Mouse (Mus musculus) MEL (cell line): Measurements from ENCODE around the gene Ndufs1. TPM values are rescaled to one million over a fixed set of nuclear protein-coding genes. Genes with fewer than 3 reads are reported as not detected.

Experiments used
- DNase-seq: peaks from one replicate; pipeline ENCODE4 v3.0.0; 2011; ENCODE audit warnings: low read depth, low spot score
- H3K27ac ChIP-seq: 2 replicates; pipeline ENCODE4 v1.5.1; 2012; ENCODE audit warnings: low read depth, mild to moderate bottlenecking, control low read depth, low read length, moderate library complexity; ENCODE audit not compliant: control insufficient read depth
- H3K27me3 ChIP-seq, 2 experiments: fragments of 150-350 bp in 1 of 2; sonication (generic) in 1 of 2; 2 replicates each; pipeline ENCODE4 v1.6.1; 2012; ENCODE audit warnings: low read length in 2 of 2, mild to moderate bottlenecking in 2 of 2, improper control_type of control experiment in 1 of 2, moderate library complexity in 1 of 2; ENCODE audit not compliant: insufficient read depth in 2 of 2, control insufficient read depth in 1 of 2
- H3K36me3 ChIP-seq, 2 experiments: 2 replicates each; pipeline ENCODE4 v1.6.1; 2012 to 2014; ENCODE audit warnings: low read length in 2 of 2, improper control_type of control experiment in 1 of 2, inconsistent platforms in 1 of 2, mild to moderate bottlenecking in 1 of 2; ENCODE audit not compliant: insufficient read depth in 2 of 2, control insufficient read depth in 1 of 2
- H3K4me1 ChIP-seq, 2 experiments: fragments of 150-350 bp in 1 of 2; sonication (generic) in 1 of 2; 2 replicates each; pipeline ENCODE4 v1.6.1; 2012; ENCODE audit warnings: low read length in 2 of 2, improper control_type of control experiment in 1 of 2, mild to moderate bottlenecking in 1 of 2; ENCODE audit not compliant: insufficient read depth in 2 of 2, control insufficient read depth in 1 of 2
- H3K4me3 ChIP-seq, 2 experiments: fragments of 150-350 bp in 1 of 2; sonication (generic) in 1 of 2; 2 replicates each; pipeline ENCODE4 v1.5.1; 2012; ENCODE audit warnings: low read depth in 2 of 2, low read length in 2 of 2, mild to moderate bottlenecking in 2 of 2, moderate library complexity in 2 of 2, control low read depth in 1 of 2, improper control_type of control experiment in 1 of 2; ENCODE audit not compliant: control insufficient read depth in 1 of 2, insufficient read depth in 1 of 2
- H3K79me2 ChIP-seq: 2 replicates; pipeline ENCODE4 v1.6.1; 2012; ENCODE audit warnings: mild to moderate bottlenecking, low read length, moderate library complexity; ENCODE audit not compliant: control insufficient read depth, poor library complexity, insufficient read depth
- H3K9ac ChIP-seq: 2 replicates; pipeline ENCODE4 v1.6.1; 2012; ENCODE audit warnings: low read depth, mild to moderate bottlenecking, control low read depth, low read length, moderate library complexity; ENCODE audit not compliant: control insufficient read depth, poor library complexity, severe bottlenecking
- H3K9me3 ChIP-seq: fragments of 150-350 bp; sonication (generic); replicated peaks from 2 replicates; pipeline ENCODE4 v1.6.1; 2012; ENCODE audit warnings: mild to moderate bottlenecking, low read length, improper control_type of control experiment, moderate library complexity; ENCODE audit not compliant: insufficient read depth
- BHLHE40 ChIP-seq: IDR thresholded peaks from 2 replicates; pipeline ENCODE4 v1.6.1; 2012; ENCODE audit warnings: low read depth, mild to moderate bottlenecking, inconsistent platforms, low read length, improper control_type of control experiment, borderline replicate concordance
- EP300 ChIP-seq, 2 experiments: IDR thresholded peaks; 2 replicates each; pipeline ENCODE4 v1.6.1; 2011; ENCODE audit warnings: improper control_type of control experiment in 2 of 2, low read length in 2 of 2, low read depth in 1 of 2, mild to moderate bottlenecking in 1 of 2
- ETS1 ChIP-seq: IDR thresholded peaks from 2 replicates; pipeline ENCODE4 v1.6.1; 2012; ENCODE audit warnings: low read depth, mild to moderate bottlenecking, inconsistent platforms, low read length, improper control_type of control experiment, moderate library complexity
- GABPA ChIP-seq: IDR thresholded peaks from 2 replicates; pipeline ENCODE4 v1.6.1; 2012; ENCODE audit warnings: low read depth, mild to moderate bottlenecking, inconsistent platforms, low read length, improper control_type of control experiment, moderate library complexity
- GATA1 ChIP-seq: IDR thresholded peaks from 2 replicates; pipeline ENCODE4 v1.6.1; 2011; ENCODE audit warnings: low read depth, low read length, improper control_type of control experiment
- MAX ChIP-seq: IDR thresholded peaks from 2 replicates; pipeline ENCODE4 v1.6.1; 2011; ENCODE audit warnings: low read length, improper control_type of control experiment
- MAZ ChIP-seq: IDR thresholded peaks from 2 replicates; pipeline ENCODE4 v1.6.1; 2012; ENCODE audit warnings: low read depth, mild to moderate bottlenecking, inconsistent platforms, low read length, improper control_type of control experiment
- MEF2A ChIP-seq: IDR thresholded peaks from 2 replicates; pipeline ENCODE4 v1.6.1; 2014; ENCODE audit warnings: low read depth, mild to moderate bottlenecking, inconsistent platforms, low read length, improper control_type of control experiment; ENCODE audit not compliant: poor library complexity, insufficient replicate concordance, severe bottlenecking; ENCODE audit errors: extremely low read depth
- MXI1 ChIP-seq: IDR thresholded peaks from 2 replicates; pipeline ENCODE4 v1.6.1; 2011; ENCODE audit warnings: mild to moderate bottlenecking, low read depth, low read length, improper control_type of control experiment
- MYC ChIP-seq: IDR thresholded peaks from 2 replicates; pipeline ENCODE4 v1.6.1; 2011; ENCODE audit warnings: low read depth, mild to moderate bottlenecking, low read length, improper control_type of control experiment, moderate library complexity
- NELFE ChIP-seq: IDR thresholded peaks from 2 replicates; pipeline ENCODE4 v1.6.1; 2011; ENCODE audit warnings: low read depth, low read length, improper control_type of control experiment
- NRF1 ChIP-seq: IDR thresholded peaks from 2 replicates; pipeline ENCODE4 v1.6.1; 2014; ENCODE audit warnings: low read depth, mild to moderate bottlenecking, inconsistent platforms, low read length, improper control_type of control experiment, moderate library complexity; ENCODE audit not compliant: poor library complexity, insufficient read depth, severe bottlenecking
- POLR2A ChIP-seq, 2 experiments: IDR thresholded peaks; 2 replicates each; pipeline ENCODE4 v1.6.1; 2011 to 2012; ENCODE audit warnings: low read length in 2 of 2, mild to moderate bottlenecking in 2 of 2, control low read depth in 1 of 2, improper control_type of control experiment in 1 of 2, low read depth in 1 of 2, moderate library complexity in 1 of 2; ENCODE audit not compliant: control insufficient read depth in 1 of 2, insufficient read depth in 1 of 2, poor library complexity in 1 of 2
- POLR2AphosphoS2 ChIP-seq: IDR thresholded peaks from 2 replicates; pipeline ENCODE4 v1.6.1; 2011; ENCODE audit warnings: low read length, improper control_type of control experiment
- RCOR1 ChIP-seq: IDR thresholded peaks from 2 replicates; pipeline ENCODE4 v1.6.1; 2012; ENCODE audit warnings: low read depth, mild to moderate bottlenecking, inconsistent platforms, low read length, improper control_type of control experiment
- SIN3A ChIP-seq: IDR thresholded peaks from 2 replicates; pipeline ENCODE4 v1.6.1; 2012; ENCODE audit warnings: low read length, improper control_type of control experiment, inconsistent platforms
- TBP ChIP-seq: IDR thresholded peaks from 2 replicates; pipeline ENCODE4 v1.8.0; 2011; ENCODE audit warnings: low read depth, low read length, improper control_type of control experiment
- TCF12 ChIP-seq: IDR thresholded peaks from 2 replicates; pipeline ENCODE4 v1.6.1; 2014; ENCODE audit warnings: low read depth, mild to moderate bottlenecking, inconsistent platforms, low read length, improper control_type of control experiment, moderate library complexity
- USF1 ChIP-seq: IDR thresholded peaks from 2 replicates; pipeline ENCODE4 v1.6.1; 2014; ENCODE audit warnings: low read depth, mild to moderate bottlenecking, inconsistent platforms, low read length, improper control_type of control experiment, moderate library complexity
- ZMIZ1 ChIP-seq: IDR thresholded peaks from 2 replicates; pipeline ENCODE4 v1.6.1; 2012; ENCODE audit warnings: low read depth, mild to moderate bottlenecking, inconsistent platforms, low read length, improper control_type of control experiment, moderate library complexity
- ZNF384 ChIP-seq: IDR thresholded peaks from 2 replicates; pipeline ENCODE4 v1.6.1; 2012; ENCODE audit warnings: low read depth, mild to moderate bottlenecking, inconsistent platforms, low read length, improper control_type of control experiment
- polyA plus RNA-seq, 2 experiments: library from polyadenylated mRNA; stranded (reverse) in 1 of 2; unstranded in 1 of 2; fragments of >175 nt in 1 of 2; fragments of >200 nt in 1 of 2; gene quantifications; 2 replicates each; pipeline versions ENCODE4 v1.2.1 to v1.2.4; 2012; ENCODE audit warnings: low replicate concordance in 2 of 2, low read depth in 1 of 2; ENCODE audit not compliant: insufficient read length in 2 of 2, insufficient read depth in 1 of 2, missing spikeins in 1 of 2
- total RNA-seq: library from RNA; depleted of rRNA; stranded (reverse); fragments of 300-350 nt; gene quantifications from 2 replicates; pipeline ENCODE4 v1.2.3, GENCODE M21; 2012

The Ndufs1 gene
- total and polyA plus RNA-seq, 3 experiments: 124 to 163 (median 139) TPM

GRCm38 (mm10) chr1:63120382-63120781 is 56.3 kb downstream of the Ndufs1 start (continued):
- TF ChIP-seq NRF1: no peak

- H3K27ac ChIP-seq: peak overlapping the region; percentile 87
- no peaks in the 10 kb centered on the region for H3K27me3 ChIP-seq
- peaks cover 19 to 25% of the 10 kb centered on the region in 2 experiments for H3K4me1 ChIP-seq
- peaks cover 26% of the 10 kb centered on the region for H3K79me2 ChIP-seq
- TF ChIP-seq SIN3A (peak; percentile 80), ETS1 (peak; percentile 78), USF1 (peak; percentile 86), MAZ (no peak), GABPA (no peak), TBP (peak; percentile 70), TCF12 (peak; percentile 57), MYC (no peak), RCOR1 (peak; percentile 73), GATA1 (peak; percentile 80), POLR2A (IDR thresholded peaks at IDR 0.05; ENCODE audit: control insufficient read depth in 1 of 2, insufficient read depth in 1 of 2, low read depth in 1 of 2, low read length in 2 of 2, poor library complexity in 1 of 2) (no peak), EP300 (IDR thresholded peaks at IDR 0.05; ENCODE audit: low read depth in 1 of 2, low read length in 2 of 2) (peak; percentile 67 to 72), MEF2A (no peak), BHLHE40 (peak; percentile 49; the same call in 1 of the 2 replicates)
- H3K9ac ChIP-seq: peak overlapping the region; percentile 54
- peak; percentile 89 for DNase-seq
- peak overlapping the region in 1 of 2 experiments; percentile 14; a peak in 2 of 4 replicates for H3K4me3 ChIP-seq
- no peaks in the 10 kb centered on the region for H3K9me3 ChIP-seq
- peaks cover 13 to 36% of the 10 kb centered on the region in 2 experiments for H3K36me3 ChIP-seq
These were observed 57.0 kb downstream of the Ndufs1 start for GRCm38 (mm10) chr1:63119675-63120074.

- TF ChIP-seq ZMIZ1: no peak
- no peak; the same call in 1 of the 2 replicates for TF ChIP-seq NELFE
- 0 out of 2 replicates have a peak, but pooled peaks have one; percentile 14 for TF ChIP-seq MAX
- peak; percentile 62 for TF ChIP-seq MXI1
- TF ChIP-seq POLR2AphosphoS2: no peak
- TF ChIP-seq ZNF384: peak; percentile 23; the same call in 1 of the 2 replicates
- H3K4me3 ChIP-seq: peak overlapping the region; percentile 88 to 95
- peak; percentile 50 for DNase-seq
- H3K27ac ChIP-seq: peak overlapping the region; percentile 41
- peaks cover 0 to 33% of the 10 kb centered on the region in 2 experiments; a peak in 2 of 4 replicates for H3K36me3 ChIP-seq
- peak overlapping the region; percentile 99 for H3K9ac ChIP-seq
- no peaks in the 10 kb centered on the region for H3K9me3 ChIP-seq
- H3K79me2 ChIP-seq: peaks cover 56% of the 10 kb centered on the region
- peaks cover 18 to 26% of the 10 kb centered on the region in 2 experiments for H3K4me1 ChIP-seq
- H3K27me3 ChIP-seq: no peaks in the 10 kb centered on the region
These were observed 61.1 kb downstream of the Ndufs1 start for GRCm38 (mm10) chr1:63115540-63115939.
